Mouse (Mus musculus) myocyte (in vitro differentiated cells): ENCODE measurements around the gene Scn1b. TPM values are rescaled to one million over a fixed set of nuclear protein-coding genes. Genes with fewer than 3 reads are reported as not detected.
A peak's percentile ranks its signal among the peaks of the same experiment; 100 is the strongest.

Source experiments
- H3K27me3 ChIP-seq: one replicate; pipeline ENCODE4 v1.6.1; 2011; ENCODE audit not compliant: control insufficient read depth, insufficient read depth, insufficient read length
- H3K36me3 ChIP-seq: one replicate; pipeline ENCODE4 v1.6.1; 2011; ENCODE audit not compliant: control insufficient read depth, insufficient read depth
- H3K4me2 ChIP-seq: one replicate; pipeline ENCODE4 v1.6.1; 2011; ENCODE audit warnings: low read depth, control low read depth
- H3K4me3 ChIP-seq: one replicate; pipeline ENCODE4 v1.5.1; 2011; ENCODE audit warnings: mild to moderate bottlenecking, control low read depth, moderate library complexity
- H3K79me2 ChIP-seq: one replicate; pipeline ENCODE4 v1.6.1; 2011; ENCODE audit not compliant: control insufficient read depth, insufficient read depth
- H3ac ChIP-seq: one replicate; pipeline ENCODE4 v1.6.1; 2011; ENCODE audit not compliant: control insufficient read depth, insufficient read length
- CEBPB ChIP-seq: IDR thresholded peaks from 2 replicates; pipeline ENCODE4 v1.6.1; 2011; ENCODE audit warnings: mild to moderate bottlenecking, moderate library complexity; ENCODE audit not compliant: poor library complexity, insufficient read depth, severe bottlenecking
- E2F4 ChIP-seq: IDR thresholded peaks from one replicate; pipeline ENCODE4 v1.6.1; 2011; ENCODE audit warnings: mild to moderate bottlenecking, control low read depth, moderate library complexity; ENCODE audit not compliant: insufficient read depth
- MAX ChIP-seq: IDR thresholded peaks from one replicate; pipeline ENCODE4 v1.6.1; 2011; ENCODE audit warnings: low read depth, mild to moderate bottlenecking, control low read depth
- MYOD1 ChIP-seq, 3 experiments: IDR thresholded peaks; one replicate each; pipeline ENCODE4 v1.6.1; 2011; ENCODE audit warnings: control low read depth in 2 of 3, low read depth in 2 of 3, mild to moderate bottlenecking in 2 of 3, moderate library complexity in 1 of 3; ENCODE audit not compliant: insufficient read length in 2 of 3, control insufficient read depth in 1 of 3
- MYOG ChIP-seq, 3 experiments: IDR thresholded peaks; one replicate each; pipeline ENCODE4 v1.6.1; 2011; ENCODE audit warnings: control low read depth in 2 of 3, low read depth in 2 of 3, mild to moderate bottlenecking in 2 of 3; ENCODE audit not compliant: insufficient read length in 2 of 3, control insufficient read depth in 1 of 3, insufficient read depth in 1 of 3
- POLR2A ChIP-seq: IDR thresholded peaks from one replicate; pipeline ENCODE4 v1.6.1; 2011; ENCODE audit warnings: low read depth, mild to moderate bottlenecking, control low read depth, moderate library complexity; ENCODE audit not compliant: insufficient read length
- POLR2AphosphoS2 ChIP-seq: IDR thresholded peaks from one replicate; pipeline ENCODE4 v1.6.1; 2011; ENCODE audit warnings: low read depth, control low read depth; ENCODE audit not compliant: insufficient read length
- REST ChIP-seq: IDR thresholded peaks from one replicate; pipeline ENCODE4 v1.6.1; 2011; ENCODE audit warnings: mild to moderate bottlenecking, control low read depth, moderate library complexity; ENCODE audit not compliant: insufficient read depth, insufficient read length
- SRF ChIP-seq: IDR thresholded peaks from one replicate; pipeline ENCODE4 v1.6.1; 2011; ENCODE audit warnings: low read depth; ENCODE audit not compliant: control insufficient read depth, insufficient read length
- TCF12 ChIP-seq: IDR thresholded peaks from one replicate; pipeline ENCODE4 v1.6.1; 2011; ENCODE audit warnings: mild to moderate bottlenecking, control low read depth; ENCODE audit not compliant: poor library complexity, insufficient read depth, severe bottlenecking
- TCF3 ChIP-seq: IDR thresholded peaks from one replicate; pipeline ENCODE4 v1.6.1; 2011; ENCODE audit warnings: low read depth, control low read depth; ENCODE audit not compliant: insufficient read length
- USF1 ChIP-seq: IDR thresholded peaks from one replicate; pipeline ENCODE4 v1.6.1; 2011; ENCODE audit warnings: low read depth, mild to moderate bottlenecking, control low read depth, moderate library complexity
- polyA plus RNA-seq: library from polyadenylated mRNA; unstranded; fragments of >200 nt; fragmentation: generic; extraction: Trizol; gene quantifications from one replicate; pipeline ENCODE4 v1.2.1, GENCODE M21; 2012; ENCODE audit warnings: missing spikeins

Scn1b gene
- polyA plus RNA-seq, 1 experiment, result 4.1 TPM

GRCm38 (mm10) chr7:31149271-31149670 is 22.5 kb upstream of the Scn1b start:
- Histone ChIP-seq H3K4me3 (peak overlapping the region; percentile 71), H3K36me3 (no peaks in the 10 kb centered on the region), H3ac (no peak overlapping the region), H3K27me3 (no peaks in the 10 kb centered on the region), H3K4me2 (peak overlapping the region; percentile 87), H3K79me2 (peaks cover 54% of the 10 kb centered on the region)
- TF ChIP-seq USF1, result no peak
- no peak for TF ChIP-seq MAX
- TF ChIP-seq TCF12, result no peak
- TF ChIP-seq TCF3, result no peak
- TF ChIP-seq SRF, result no peak
- TF ChIP-seq MYOD1 (IDR thresholded peaks at IDR 0.05; ENCODE audit: control insufficient read depth in 1 of 3, insufficient read length in 2 of 3, low read depth in 2 of 3), result no peak

GRCm38 (mm10) chr7:31148756-31149155 is 22.0 kb upstream of the Scn1b start:
- TF ChIP-seq E2F4 (no peak), POLR2AphosphoS2 (peak; percentile 31), POLR2A (peak; percentile 38)
- H3ac ChIP-seq, result no peak overlapping the region
- H3K79me2 ChIP-seq, result peaks cover 54% of the 10 kb centered on the region
- peak overlapping the region; percentile 87 for H3K4me2 ChIP-seq
- peak overlapping the region; percentile 71 for H3K4me3 ChIP-seq
- H3K27me3 ChIP-seq, result no peaks in the 10 kb centered on the region
- peaks cover 4% of the 10 kb centered on the region for H3K36me3 ChIP-seq

GRCm38 (mm10) chr7:31148086-31148485 is 21.3 kb upstream of the Scn1b start:
- no peaks in the 10 kb centered on the region for H3K27me3 ChIP-seq
- no peak overlapping the region for H3ac ChIP-seq
- H3K4me3 ChIP-seq, result peak overlapping the region; percentile 71
- H3K36me3 ChIP-seq, result peaks cover 4% of the 10 kb centered on the region
- H3K79me2 ChIP-seq, result peaks cover 54% of the 10 kb centered on the region
- TF ChIP-seq REST, result no peak
- TF ChIP-seq MYOG (IDR thresholded peaks at IDR 0.05; ENCODE audit: control insufficient read depth in 1 of 3, insufficient read depth in 1 of 3, insufficient read length in 2 of 3, low read depth in 2 of 3), result no peak
- no peak for TF ChIP-seq TCF12
- no peak for TF ChIP-seq TCF3
- no peak for TF ChIP-seq MAX
- TF ChIP-seq POLR2AphosphoS2, result no peak
- TF ChIP-seq E2F4, result no peak
- TF ChIP-seq POLR2A, result no peak
- no peak for TF ChIP-seq MYOD1 (IDR thresholded peaks at IDR 0.05; ENCODE audit: control insufficient read depth in 1 of 3, insufficient read length in 2 of 3, low read depth in 2 of 3)
- no peak for TF ChIP-seq CEBPB
- TF ChIP-seq SRF, result no peak
- TF ChIP-seq USF1, result no peak
- peak overlapping the region; percentile 87 for H3K4me2 ChIP-seq

GRCm38 (mm10) chr7:31145596-31146160 is 18.9 kb upstream of the Scn1b start:
- TF ChIP-seq REST, result no peak
- no peak for TF ChIP-seq TCF3
- no peak for TF ChIP-seq POLR2AphosphoS2
- TF ChIP-seq SRF, result no peak
- TF ChIP-seq TCF12, result no peak
- TF ChIP-seq CEBPB, result no peak
- no peak for TF ChIP-seq MYOG (IDR thresholded peaks at IDR 0.05; ENCODE audit: control insufficient read depth in 1 of 3, insufficient read depth in 1 of 3, insufficient read length in 2 of 3, low read depth in 2 of 3)
- TF ChIP-seq USF1, result no peak
- no peak for TF ChIP-seq E2F4
- no peak for TF ChIP-seq MYOD1 (IDR thresholded peaks at IDR 0.05; ENCODE audit: control insufficient read depth in 1 of 3, insufficient read length in 2 of 3, low read depth in 2 of 3)
- TF ChIP-seq POLR2A, result no peak
- TF ChIP-seq MAX, result no peak
- H3K36me3 ChIP-seq, result peaks cover 4% of the 10 kb centered on the region

GRCm38 (mm10) chr7:31144886-31145285 is 18.1 kb upstream of the Scn1b start:
- H3K36me3 ChIP-seq, result peaks cover 8% of the 10 kb centered on the region
- H3K4me2 ChIP-seq, result no peak overlapping the region
- no peak overlapping the region for H3K4me3 ChIP-seq
- no peak overlapping the region for H3ac ChIP-seq
- no peaks in the 10 kb centered on the region for H3K27me3 ChIP-seq
- TF ChIP-seq POLR2AphosphoS2 (no peak), TCF3 (no peak), TCF12 (no peak), USF1 (no peak), MYOG (IDR thresholded peaks at IDR 0.05; ENCODE audit: control insufficient read depth in 1 of 3, insufficient read depth in 1 of 3, insufficient read length in 2 of 3, low read depth in 2 of 3) (no peak), CEBPB (no peak), MAX (no peak), SRF (no peak), POLR2A (no peak), MYOD1 (IDR thresholded peaks at IDR 0.05; ENCODE audit: control insufficient read depth in 1 of 3, insufficient read length in 2 of 3, low read depth in 2 of 3) (no peak), E2F4 (no peak), REST (no peak)
- peaks cover 48% of the 10 kb centered on the region for H3K79me2 ChIP-seq

More at GRCm38 (mm10) chr7:31145596-31146160, 18.9 kb upstream of the Scn1b start:
- Histone ChIP-seq H3K4me3 (no peak overlapping the region), H3K27me3 (no peaks in the 10 kb centered on the region), H3K4me2 (no peak overlapping the region), H3ac (no peak overlapping the region), H3K79me2 (peaks cover 54% of the 10 kb centered on the region)
